ENCODE assay signal across 9 mouse cellular contexts in the genomic region with DNA sequence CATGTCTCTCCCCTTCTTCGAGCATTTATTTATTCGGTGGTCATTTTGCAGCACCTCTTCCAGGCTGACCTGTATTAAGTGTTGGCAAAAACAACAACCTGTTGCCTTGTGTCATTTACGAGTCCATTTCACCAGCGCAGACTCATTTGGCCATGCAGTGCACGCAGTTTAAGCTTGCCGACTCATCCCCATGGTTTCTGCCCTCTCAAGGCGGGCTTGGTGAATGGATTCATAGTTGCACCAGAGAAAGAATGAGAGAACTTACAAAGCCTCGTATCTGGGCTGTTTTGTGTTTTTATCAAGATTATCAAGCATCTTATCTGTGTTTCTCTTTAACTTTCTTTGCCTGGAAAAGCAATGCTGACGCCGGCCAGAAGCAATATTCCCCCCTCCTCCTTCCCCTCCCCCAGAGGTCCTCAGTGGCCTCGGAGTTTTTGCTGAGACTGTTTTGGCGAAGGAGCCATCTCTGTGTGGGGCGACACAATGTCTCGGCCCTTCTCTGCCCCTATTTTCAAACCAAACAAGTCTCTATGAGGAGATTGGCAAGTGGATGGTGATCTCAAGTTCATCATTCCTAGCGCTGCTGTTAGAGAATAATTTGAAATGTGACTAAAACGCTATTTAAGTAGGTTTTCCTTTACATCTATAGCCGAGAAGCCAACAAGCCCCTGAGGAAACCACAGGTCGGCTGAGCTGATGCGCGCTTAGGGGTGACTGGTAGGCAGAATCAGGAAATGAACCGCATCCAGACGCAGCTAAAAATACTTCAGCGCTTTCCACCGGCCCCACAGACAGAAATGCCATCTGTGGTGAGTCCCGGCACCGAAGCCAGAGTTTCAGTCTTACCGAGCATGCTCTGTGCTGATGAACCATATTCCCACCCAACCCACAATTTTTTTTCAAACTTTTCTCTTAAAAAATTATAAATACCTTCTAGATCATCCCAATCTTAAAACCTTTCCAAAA. TPM values are rescaled to one million over a fixed set of nuclear protein-coding genes. Genes with fewer than 3 reads are reported as not detected.
DNase-seq lines count a peak whose midpoint lies in the region; ATAC-seq and TF ChIP-seq lines count a peak whose summit lies in the region.
"Had no signal": no experiment of that assay in that cellular context is flagged by ENCODE, and none has a peak within 500 bp of the region (broad histone marks: within the 10 kb centered on the region; RNA-seq: fewer than 3 reads in every experiment).

No protein-coding gene starts in this region.

- H3K36me3 ChIP-seq in testis, adult 2 months (ENCODE audit: control insufficient read depth, insufficient read depth, low read length): no peaks in the 10 kb centered on the region
- no peaks in the 10 kb centered on the region for H3K36me3 ChIP-seq in hindbrain, embryonic 13.5 days
- H3K36me3 ChIP-seq: lung, embryonic 15.5 days had no signal

- TF ChIP-seq CTCF in testis, adult 2 months (IDR thresholded peaks at IDR 0.05; ENCODE audit: control insufficient read depth, insufficient read depth, insufficient replicate concordance, low read depth, low read length): no peak

- peak; percentile 82 for ATAC-seq in megakaryocyte, adult 5-6 weeks (ENCODE audit: poor library complexity, severe bottlenecking)
- no peak for ATAC-seq in hindbrain, embryonic 13.5 days (ENCODE audit: low FRiP score)

- no peak for DNase-seq in testis, postnatal 10 days (ENCODE audit: low spot score)
- DNase-seq in frontal cortex, adult 2 months (ENCODE audit: extremely low spot score in 1 of 2, low spot score in 1 of 2): peak; percentile 35 to 78
- peak; percentile 73 for DNase-seq in layer of hippocampus, adult 11-12 months (ENCODE audit: low spot score)
- DNase-seq in thymus, postnatal 4 days: peak; percentile 75
- DNase-seq in c-Kit-positive CD71-positive TER-119-positive erythroid progenitor cells, embryonic 14.5 days (ENCODE audit: low spot score): no peak

- no peak for TF ChIP-seq POLR2A in testis, adult 2 months (IDR thresholded peaks at IDR 0.05; ENCODE audit: control insufficient read depth, low read depth, low read length)

- H3K27ac ChIP-seq in testis, adult 2 months (ENCODE audit: control insufficient read depth, insufficient read depth, low read depth, low read length): no peak overlapping the region
- no peak overlapping the region for H3K27ac ChIP-seq in hindbrain, embryonic 13.5 days
- H3K27ac ChIP-seq: lung, embryonic 15.5 days had no signal

- H3K27me3 ChIP-seq in testis, adult 2 months (ENCODE audit: control insufficient read depth, insufficient read depth, low read length): no peaks in the 10 kb centered on the region
- no peaks in the 10 kb centered on the region for H3K27me3 ChIP-seq in hindbrain, embryonic 13.5 days
- H3K27me3 ChIP-seq: lung, embryonic 15.5 days had no signal

- H3K4me3 ChIP-seq in testis, adult 2 months (ENCODE audit: control insufficient read depth, low read depth, low read length): peak overlapping the region; percentile 42
- H3K4me3 ChIP-seq in hindbrain, embryonic 13.5 days: no peak overlapping the region
- H3K4me3 ChIP-seq: lung, embryonic 15.5 days had no signal

- H3K4me1 ChIP-seq in testis, adult 2 months (ENCODE audit: control insufficient read depth, insufficient read depth, low read length): no peaks in the 10 kb centered on the region
- H3K4me1 ChIP-seq in hindbrain, embryonic 13.5 days (replicated peaks): no peaks in the 10 kb centered on the region
- H3K4me1 ChIP-seq: lung, embryonic 15.5 days had no signal

- WGBS in hindbrain, embryonic 13.5 days: 80% methylated on average over 27 of the region's 27 CpGs

- no peak overlapping the region for H3K9ac ChIP-seq in hindbrain, embryonic 13.5 days
- H3K9ac ChIP-seq: lung, embryonic 15.5 days had no signal

- no peaks in the 10 kb centered on the region for H3K9me3 ChIP-seq in hindbrain, embryonic 13.5 days
- H3K9me3 ChIP-seq: lung, embryonic 15.5 days had no signal

- no peak overlapping the region for H3K4me2 ChIP-seq in hindbrain, embryonic 13.5 days
- H3K4me2 ChIP-seq: lung, embryonic 15.5 days had no signal

RNA-seq across cellular contexts. Expression of a gene that starts 22.6 kb away (rescaled TPM):
- polyA plus RNA-seq in testis, adult 2 months (2012; rRNA removed): 2.5 and 4.3 TPM in 2 replicates
- 2.6 and 3.0 TPM in 2 replicates for polyA plus RNA-seq in frontal cortex, adult 2 months (2012; rRNA removed)
- total RNA-seq in megakaryocyte, adult 5-6 weeks (2015): 45.0 and 56.3 TPM in 2 replicates
- 29.8 and 31.6 TPM in 2 replicates for total RNA-seq in megakaryocyte, adult 5-6 weeks (2017)
- 6.4 and 12.8 TPM in 2 replicates for polyA plus RNA-seq in hindbrain, embryonic 13.5 days (2015; fragmentation: Nextera tagmentation; extraction: Ambion mirVana)

Comparison
In these comparisons a context has a peak if more than half of its experiments do, and no peak if none do; other contexts are left out.
1. DNase-seq: peak in frontal cortex, adult 2 months (2 of 2), layer of hippocampus, adult 11-12 months (single experiment) and thymus, postnatal 4 days (single experiment); none in testis, postnatal 10 days (single experiment) and c-Kit-positive CD71-positive TER-119-positive erythroid progenitor cells, embryonic 14.5 days (single experiment).